Mouse (Mus musculus): ENCODE data around the gene Gm136. TPM values are rescaled to one million over a fixed set of nuclear protein-coding genes. Genes with fewer than 3 reads are reported as not detected.

Gm136 gene
- polyA plus RNA-seq, 1 experiment from 2014 or later, result not detected

Other genes starting within 250 kb of the Gm136 start
- gene Akirin2, start 205.3 kb downstream of the Gm136 start, polyA plus RNA-seq (2015; fragmentation: Nextera tagmentation; extraction: Ambion mirVana), result 9.2 and 14.0 TPM in 2 replicates
- 64.1 and 69.2 TPM in 2 replicates for gene Orc3, start 141.3 kb downstream of the Gm136 start, polyA plus RNA-seq (2015; fragmentation: Nextera tagmentation; extraction: Ambion mirVana)
- gene Rars2, start 141.3 kb downstream of the Gm136 start, polyA plus RNA-seq (2015; fragmentation: Nextera tagmentation; extraction: Ambion mirVana), result 74.5 and 75.3 TPM in 2 replicates
- gene Slc35a1, start 68.8 kb downstream of the Gm136 start, polyA plus RNA-seq (2015; fragmentation: Nextera tagmentation; extraction: Ambion mirVana), result 69.6 and 78.6 TPM in 2 replicates
- gene Cfap206, start 26.1 kb downstream of the Gm136 start, polyA plus RNA-seq (2015; fragmentation: Nextera tagmentation; extraction: Ambion mirVana), result 0.15 and 0.20 TPM in 2 replicates
- 46.8 and 52.1 TPM in 2 replicates for gene Smim8, start 22.2 kb upstream of the Gm136 start, polyA plus RNA-seq (2015; fragmentation: Nextera tagmentation; extraction: Ambion mirVana)
- 11.2 and 11.3 TPM in 2 replicates for gene Zfp292, start 126.7 kb upstream of the Gm136 start, polyA plus RNA-seq (2015; fragmentation: Nextera tagmentation; extraction: Ambion mirVana)
- gene Cga, start 137.5 kb upstream of the Gm136 start, polyA plus RNA-seq (2015; fragmentation: Nextera tagmentation; extraction: Ambion mirVana), result not detected in 2 replicates

Data from intestine, embryonic 16.5 days (tissue).